Mouse (Mus musculus) intestine, embryonic 14.5 days (tissue): ENCODE data around the gene B4gat1. TPM values are rescaled to one million over a fixed set of nuclear protein-coding genes. Genes with fewer than 3 reads are reported as not detected.
A peak's percentile ranks its signal among the peaks of the same experiment; 100 is the strongest.
"Not testable (repeated sequence)": the region's sequence is repeated elsewhere in the genome, so short reads cannot be mapped to it uniquely, and the experiment has no call there.

Source experiments
- ATAC-seq: fragments of 200-750 bp; cut with Nextera tagmentation; replicated peaks from 2 replicates; pipeline ENCODE4 v1.8.0; 2017; ENCODE audit warnings: low read depth, moderate number of reproducible peaks, moderate TSS enrichment, moderate library complexity; ENCODE audit not compliant: low FRiP score, low TSS enrichment
- DNase-seq: peaks from one replicate; pipeline ENCODE4 v3.0.0-alpha.2; 2018; ENCODE audit warnings: low spot score
- H3K27ac ChIP-seq: fragments of 300-500 bp; sonication (generic); 2 replicates; pipeline ENCODE4 v1.5.1; 2014; ENCODE audit warnings: low read depth, mild to moderate bottlenecking, control low read depth
- H3K27me3 ChIP-seq: fragments of 300-500 bp; sonication (generic); replicated peaks from 2 replicates; pipeline ENCODE4 v1.6.1; 2014; ENCODE audit warnings: low read length, control low read depth; ENCODE audit not compliant: control insufficient read depth, insufficient read depth
- H3K36me3 ChIP-seq: fragments of 300-500 bp; sonication (generic); 2 replicates; pipeline ENCODE4 v1.6.1; 2014; ENCODE audit warnings: low read length, control low read depth; ENCODE audit not compliant: control insufficient read depth, insufficient read depth
- H3K4me1 ChIP-seq: fragments of 300-500 bp; sonication (generic); replicated peaks from 2 replicates; pipeline ENCODE4 v1.6.1; 2014; ENCODE audit warnings: low read length, control low read depth, mixed read lengths; ENCODE audit not compliant: control insufficient read depth, insufficient read depth
- H3K4me2 ChIP-seq: fragments of 300-500 bp; sonication (generic); 2 replicates; pipeline ENCODE4 v1.6.1; 2014; ENCODE audit warnings: low read length
- H3K4me3 ChIP-seq: fragments of 300-500 bp; sonication (generic); 2 replicates; pipeline ENCODE4 v1.5.1; 2014; ENCODE audit warnings: low read depth, low read length, control low read depth, mixed read lengths
- H3K9ac ChIP-seq: fragments of 300-500 bp; sonication (generic); 2 replicates; pipeline ENCODE4 v1.6.1; 2014; ENCODE audit warnings: mild to moderate bottlenecking, low read length
- H3K9me3 ChIP-seq: fragments of 300-500 bp; sonication (generic); 2 replicates; pipeline ENCODE4 v1.6.1; 2016; ENCODE audit warnings: low read length, control low read depth; ENCODE audit not compliant: control insufficient read depth
- WGBS: fragments of 180-500 bp; shearing (Covaris S2); extraction: QIAGEN DNeasy Blood & Tissue Kit; methylation state at CpG from one replicate; pipeline ENCODE4 v1.1.7; 2014; 5-methylcytosine and 5-hydroxymethylcytosine counted together
- polyA plus RNA-seq: library from polyadenylated mRNA; unstranded; fragments of >200 nt; fragmentation: Nextera tagmentation; extraction: Ambion mirVana; gene quantifications from 2 replicates; pipeline ENCODE4 v1.2.1, GENCODE M21; 2014

The B4gat1 gene
- polyA plus RNA-seq, 1 experiment from 2014 or later, result 39.1 TPM

DNA sequence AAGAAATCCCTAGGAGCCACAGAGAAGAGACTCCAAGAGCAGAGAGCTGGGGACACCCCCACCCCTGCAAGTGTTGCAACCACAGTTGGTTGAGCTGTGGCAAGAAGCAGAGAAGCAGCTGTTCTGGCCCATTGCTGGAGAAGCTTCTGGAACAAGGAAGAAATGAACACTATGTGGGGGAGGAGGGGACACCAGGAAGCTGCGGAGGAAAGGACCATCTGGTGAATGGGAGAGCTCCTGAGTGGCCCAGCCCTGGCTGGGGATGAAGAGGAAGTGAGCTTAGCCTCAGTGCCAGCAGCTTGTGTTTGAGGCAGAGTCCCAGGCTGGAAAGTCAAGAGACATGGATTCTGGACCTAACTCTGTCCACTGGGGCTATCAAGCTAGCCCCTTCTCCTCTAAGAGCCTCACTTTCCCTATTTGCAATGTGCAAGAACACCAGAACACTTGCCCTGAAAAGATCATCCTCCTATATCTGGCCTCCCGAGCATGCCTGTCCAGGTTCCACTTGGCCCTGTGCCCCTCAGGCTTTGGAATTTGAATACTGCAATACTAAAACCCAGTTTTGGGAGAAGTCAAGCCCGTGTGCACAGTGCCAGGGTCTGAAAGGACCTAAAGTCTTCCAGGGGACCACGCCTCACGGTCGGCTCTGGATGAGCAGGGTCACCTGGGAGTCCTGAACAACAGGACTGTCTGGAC, 39.0 kb upstream of the B4gat1 start:
- no peak for ATAC-seq
- Histone ChIP-seq H3K4me1 (peaks cover 7% of the 10 kb centered on the region; the same call in 1 of the 2 replicates), H3K27me3 (0 out of 2 replicates have a peak, but pooled peaks cover 2% of the 10 kb centered on the region), H3K4me2 (peak overlapping the region; percentile 25), H3K9me3 (no peaks in the 10 kb centered on the region), H3K9ac (no peak overlapping the region), H3K27ac (no peak overlapping the region), H3K36me3 (no peaks in the 10 kb centered on the region), H3K4me3 (peak overlapping the region; percentile 6; the same call in 1 of the 2 replicates)
- 69% methylated on average over 6 of the region's 6 CpGs for WGBS
- no peak for DNase-seq

- Histone ChIP-seq H3K27me3 (0 out of 2 replicates have a peak, but pooled peaks cover 2% of the 10 kb centered on the region), H3K4me2 (peak overlapping the region; percentile 48), H3K4me3 (peak overlapping the region; percentile 23; the same call in 1 of the 2 replicates), H3K27ac (peak overlapping the region; percentile 80), H3K4me1 (peaks cover 7% of the 10 kb centered on the region; the same call in 1 of the 2 replicates), H3K36me3 (no peaks in the 10 kb centered on the region), H3K9me3 (no peaks in the 10 kb centered on the region), H3K9ac (peak overlapping the region; percentile 41; the same call in 1 of the 2 replicates)
- DNase-seq (peak; percentile 86), ATAC-seq (peak; percentile 95)
- WGBS, result 1% methylated on average over 39 of the region's 39 CpGs
Observed at GRCm38 (mm10) chr19:5001666-5002406, 36.8 kb upstream of the B4gat1 start.

DNA sequence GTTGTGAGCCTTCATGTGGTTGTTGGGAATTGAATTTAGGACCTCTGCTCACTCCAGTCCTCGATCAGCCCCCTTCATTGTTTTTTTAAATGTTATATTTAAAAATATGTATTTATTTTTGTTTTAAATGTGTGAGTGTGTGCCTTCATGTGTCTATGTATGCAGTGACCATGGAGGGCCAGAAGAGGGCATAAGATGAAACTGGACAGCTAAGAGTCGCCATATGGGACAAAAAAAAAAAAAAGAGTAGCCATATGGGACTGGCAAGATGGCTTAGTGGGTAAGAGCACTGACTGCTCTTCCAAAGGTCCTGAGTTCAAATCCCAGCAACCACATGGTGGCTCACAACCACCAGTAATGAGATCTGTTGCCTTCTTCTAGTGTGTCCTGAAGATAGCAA, 35.0 kb upstream of the B4gat1 start:
- not testable (repeated sequence) for H3K9ac ChIP-seq, H3K4me1 ChIP-seq, H3K9me3 ChIP-seq, DNase-seq, H3K4me3 ChIP-seq, H3K4me2 ChIP-seq, H3K36me3 ChIP-seq, H3K27ac ChIP-seq, ATAC-seq, H3K27me3 ChIP-seq
- WGBS, result 59% methylated on average over 2 of the region's 2 CpGs

DNA sequence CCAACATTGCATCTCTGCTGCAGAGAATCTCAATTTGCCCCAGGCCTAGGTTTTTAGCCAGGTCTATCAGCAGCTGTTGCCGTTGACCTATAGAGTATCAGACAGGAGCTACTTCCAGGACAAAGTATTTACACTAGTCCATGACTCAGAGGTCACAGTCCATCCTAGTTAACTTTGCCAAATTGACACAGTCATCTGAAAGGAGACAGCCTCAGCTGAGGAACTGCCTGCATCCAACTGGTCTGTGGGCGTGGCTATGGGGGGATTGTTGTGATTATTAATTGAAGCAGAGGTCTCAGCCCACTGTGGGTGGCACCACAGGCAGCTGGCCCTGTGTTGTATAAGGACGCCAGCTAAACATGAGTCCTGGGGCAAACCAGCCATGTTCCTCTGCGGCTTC, 33.7 kb upstream of the B4gat1 start:
- WGBS, result 57% methylated on average over 4 of the region's 4 CpGs
- H3K36me3 ChIP-seq, result no peaks in the 10 kb centered on the region
- no peak overlapping the region for H3K4me3 ChIP-seq
- no peak for ATAC-seq
- H3K4me2 ChIP-seq, result no peak overlapping the region
- no peak overlapping the region for H3K9ac ChIP-seq
- no peak overlapping the region for H3K27ac ChIP-seq
- no peaks in the 10 kb centered on the region for H3K9me3 ChIP-seq
- no peak for DNase-seq
- 0 out of 2 replicates have a peak, but pooled peaks cover 2% of the 10 kb centered on the region for H3K27me3 ChIP-seq
- H3K4me1 ChIP-seq, result peaks cover 7% of the 10 kb centered on the region; the same call in 1 of the 2 replicates

- Histone ChIP-seq H3K27ac (no peak overlapping the region), H3K4me2 (no peak overlapping the region), H3K27me3 (no peaks in the 10 kb centered on the region), H3K9me3 (no peaks in the 10 kb centered on the region), H3K9ac (no peak overlapping the region), H3K4me3 (no peak overlapping the region), H3K36me3 (no peaks in the 10 kb centered on the region), H3K4me1 (peaks cover 7% of the 10 kb centered on the region; the same call in 1 of the 2 replicates)
- 64% methylated on average over 8 of the region's 8 CpGs for WGBS
- ATAC-seq, result no peak
- DNase-seq, result no peak
Observed at GRCm38 (mm10) chr19:5013138-5013537, 25.5 kb upstream of the B4gat1 start.

DNA sequence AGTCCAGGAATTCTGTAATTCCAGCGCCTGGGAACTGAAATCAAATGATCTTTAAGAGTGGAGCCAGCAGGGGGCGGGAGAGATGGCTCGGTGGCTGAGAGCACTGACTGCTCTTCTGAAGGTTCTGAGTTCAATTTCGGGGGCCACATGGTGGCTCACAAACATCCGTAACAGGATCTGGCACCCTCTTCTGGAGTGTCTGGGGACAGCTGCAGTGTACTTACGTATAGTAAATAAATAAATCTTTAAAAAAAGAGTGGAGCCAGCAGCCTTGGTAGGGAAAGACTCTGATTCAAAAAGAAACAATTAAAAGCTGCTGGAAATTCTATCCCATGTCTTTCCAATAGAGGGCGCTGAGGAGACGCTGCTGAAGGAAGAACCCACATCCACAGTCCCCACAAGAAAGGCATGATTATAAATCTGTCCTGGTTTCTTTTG, 23.6 kb upstream of the B4gat1 start:
- H3K4me3 ChIP-seq, result no peak overlapping the region
- peaks cover 7% of the 10 kb centered on the region; the same call in 1 of the 2 replicates for H3K4me1 ChIP-seq
- H3K36me3 ChIP-seq, result no peaks in the 10 kb centered on the region
- no peak overlapping the region for H3K9ac ChIP-seq
- DNase-seq, result peak; percentile 66
- no peak overlapping the region for H3K4me2 ChIP-seq
- no peak overlapping the region for H3K27ac ChIP-seq
- 15% methylated on average over 8 of the region's 8 CpGs for WGBS
- H3K27me3 ChIP-seq, result no peaks in the 10 kb centered on the region
- H3K9me3 ChIP-seq, result no peaks in the 10 kb centered on the region
- no peak for ATAC-seq

DNA sequence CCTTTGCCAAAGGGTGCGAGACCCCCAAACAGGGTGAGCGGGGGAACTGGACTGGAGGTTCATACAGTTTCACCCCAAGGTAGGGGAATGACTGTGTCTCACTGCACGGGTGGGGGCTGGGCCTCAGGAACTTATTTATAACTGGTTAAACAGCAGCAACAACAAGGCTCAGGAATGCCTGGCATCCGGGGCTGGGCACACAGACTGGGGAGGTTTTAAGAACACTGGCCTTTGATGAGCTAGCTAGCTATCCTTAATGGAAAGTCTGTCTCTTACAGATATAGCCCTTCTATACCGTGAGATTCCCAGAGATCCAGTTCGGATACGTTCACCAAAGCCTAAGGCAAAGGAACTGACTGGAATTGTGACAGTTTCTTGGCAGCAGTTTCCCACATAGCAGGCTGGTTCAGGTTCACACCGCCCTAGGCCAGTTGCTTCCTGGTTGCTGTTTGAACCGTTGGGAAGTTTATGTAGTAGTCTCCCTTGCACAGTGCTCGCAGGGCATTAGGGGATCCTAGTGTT, 22.3 kb upstream of the B4gat1 start:
- WGBS, result 25% methylated on average over 10 of the region's 10 CpGs
- DNase-seq (peak; percentile 58), ATAC-seq (0 out of 2 replicates have a peak, but pooled peaks have one; percentile 29)
- Histone ChIP-seq H3K4me1 (peaks cover 7% of the 10 kb centered on the region; the same call in 1 of the 2 replicates), H3K9me3 (no peaks in the 10 kb centered on the region), H3K36me3 (no peaks in the 10 kb centered on the region), H3K4me2 (peak overlapping the region; percentile 34), H3K27me3 (no peaks in the 10 kb centered on the region), H3K9ac (no peak overlapping the region), H3K27ac (no peak overlapping the region), H3K4me3 (no peak overlapping the region)

DNA sequence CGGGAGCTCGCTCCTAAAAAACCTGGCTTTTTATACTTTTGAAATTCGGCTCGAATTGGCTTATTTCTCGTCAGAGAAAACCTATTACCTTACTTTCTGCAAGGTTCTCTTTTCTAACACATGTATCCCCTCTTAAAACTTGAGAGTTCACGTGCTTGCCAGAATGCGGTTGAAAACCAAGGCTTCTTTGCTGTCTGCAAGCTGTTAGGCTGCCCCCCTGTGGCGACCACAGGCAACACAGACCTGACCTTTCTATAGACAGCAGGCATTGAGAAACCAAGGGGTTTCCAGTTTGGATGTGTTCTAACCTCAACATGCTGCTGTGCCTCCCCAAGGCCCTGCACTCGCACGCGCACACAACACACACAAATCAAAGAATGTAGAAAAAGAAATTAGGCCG, 21.8 kb upstream of the B4gat1 start:
- peaks cover 7% of the 10 kb centered on the region; the same call in 1 of the 2 replicates for H3K4me1 ChIP-seq
- WGBS, result 22% methylated on average over 12 of the region's 12 CpGs
- H3K27ac ChIP-seq, result no peak overlapping the region
- H3K4me3 ChIP-seq, result no peak overlapping the region
- peak overlapping the region; percentile 34 for H3K4me2 ChIP-seq
- DNase-seq, result peak; percentile 82
- H3K36me3 ChIP-seq, result no peaks in the 10 kb centered on the region
- H3K27me3 ChIP-seq, result no peaks in the 10 kb centered on the region
- ATAC-seq, result no peak
- no peaks in the 10 kb centered on the region for H3K9me3 ChIP-seq
- no peak overlapping the region for H3K9ac ChIP-seq
